Mouse (Mus musculus) adrenal gland, postnatal 4 days (tissue): ENCODE results near the gene Lrrc7. TPM values are rescaled to one million over a fixed set of nuclear protein-coding genes. Genes with fewer than 3 reads are reported as not detected.

Experiments
- DNase-seq, 2 experiments: peaks; one replicate each; pipeline ENCODE4 v3.0.0; 2021 to 2022; ENCODE audit warnings: low spot score in 2 of 2, mixed read lengths in 2 of 2
- total RNA-seq, 2 experiments: library from RNA; stranded (reverse); gene quantifications; 2 replicates each; pipeline ENCODE4 v1.2.3; 2021

Gene Lrrc7
- total RNA-seq, 2 experiments from 2014 or later: 0.99 to 1.5 TPM

- no peak for DNase-seq
Measured at GRCm38 (mm10) chr3:158369169-158369568, 192.9 kb downstream of the Lrrc7 start.

- no peak for DNase-seq
Measured at GRCm38 (mm10) chr3:158365801-158366200, 196.2 kb downstream of the Lrrc7 start.

DNA sequence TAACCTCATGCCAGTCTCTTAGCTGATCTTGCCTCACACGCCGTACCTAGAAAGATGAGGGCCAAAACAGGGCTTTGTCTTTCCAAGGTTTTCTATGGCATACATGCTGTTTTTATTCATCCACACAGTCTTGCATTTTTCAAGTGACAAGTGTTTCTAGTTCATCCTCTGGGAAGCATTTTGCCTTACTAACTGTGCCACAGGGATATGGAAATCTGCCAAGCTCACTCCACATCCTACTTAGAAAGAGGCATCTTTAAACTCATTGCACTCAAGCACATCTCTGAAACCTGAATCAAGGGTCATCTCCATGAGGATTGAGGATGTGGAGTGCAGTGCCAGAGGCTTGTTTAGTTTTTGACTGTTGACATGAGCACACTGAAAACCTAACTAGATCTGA, 199.9 kb downstream of the Lrrc7 start:
- DNase-seq: no peak

DNA sequence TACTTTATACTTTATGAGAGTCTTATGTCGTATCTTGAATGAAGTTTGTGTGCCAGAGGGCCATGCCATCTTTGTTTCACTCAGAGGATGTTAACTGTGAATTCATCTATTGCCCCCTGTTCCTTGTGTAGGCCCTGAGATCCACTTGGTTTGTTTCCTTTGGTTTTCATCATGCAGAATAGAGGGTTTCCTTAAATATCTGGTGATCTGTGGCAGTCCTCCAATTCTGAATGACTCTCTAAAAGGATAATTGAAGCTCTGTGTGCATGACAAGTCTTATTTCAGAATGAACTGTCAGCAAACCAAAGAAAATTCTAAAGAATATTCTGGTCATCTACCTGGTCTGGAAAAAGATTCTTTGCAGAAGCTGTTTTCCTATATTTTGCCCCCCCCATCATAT, 205.3 kb downstream of the Lrrc7 start:
- no peak for DNase-seq

- no peak for DNase-seq
Measured at GRCm38 (mm10) chr3:158356194-158356593, 205.8 kb downstream of the Lrrc7 start.

DNA sequence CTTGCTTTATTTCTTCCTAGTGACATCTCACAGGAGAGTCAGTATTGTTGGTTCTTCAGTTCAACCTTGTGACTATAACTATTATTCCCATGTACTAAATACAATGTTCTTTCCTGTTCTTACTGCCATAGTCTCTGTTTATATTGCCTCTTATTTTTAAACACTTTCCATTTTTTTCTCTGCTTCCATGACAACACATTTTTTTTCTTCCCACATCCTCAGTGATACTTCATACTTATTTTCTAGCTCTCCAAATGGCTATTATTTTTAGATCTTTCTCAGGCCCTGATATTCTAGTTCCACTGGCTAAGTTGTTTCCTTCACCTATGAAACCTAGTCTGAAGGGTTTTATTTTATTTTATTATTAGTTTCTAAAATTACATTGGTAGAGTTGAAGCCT, 221.2 kb downstream of the Lrrc7 start:
- DNase-seq: no peak

DNA sequence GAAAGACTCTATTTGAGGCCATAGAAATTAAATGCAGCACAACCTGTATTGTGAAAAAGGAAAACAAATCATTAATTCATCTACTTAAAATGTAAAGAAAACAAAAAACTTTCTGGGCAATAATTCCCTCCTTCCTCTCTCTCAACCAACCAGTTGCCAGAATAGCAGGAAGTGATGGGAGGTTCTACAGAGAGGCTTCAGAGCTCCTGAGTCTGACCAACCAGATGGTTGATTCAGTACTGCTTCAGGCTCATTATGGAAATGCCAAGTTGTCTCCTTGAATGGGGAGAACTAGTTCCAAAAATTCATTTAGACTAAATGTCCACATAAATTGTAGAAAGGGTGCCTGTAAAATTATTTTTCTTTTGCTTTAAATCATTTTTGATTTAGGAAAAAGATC, 231.9 kb downstream of the Lrrc7 start:
- no peak for DNase-seq

DNA sequence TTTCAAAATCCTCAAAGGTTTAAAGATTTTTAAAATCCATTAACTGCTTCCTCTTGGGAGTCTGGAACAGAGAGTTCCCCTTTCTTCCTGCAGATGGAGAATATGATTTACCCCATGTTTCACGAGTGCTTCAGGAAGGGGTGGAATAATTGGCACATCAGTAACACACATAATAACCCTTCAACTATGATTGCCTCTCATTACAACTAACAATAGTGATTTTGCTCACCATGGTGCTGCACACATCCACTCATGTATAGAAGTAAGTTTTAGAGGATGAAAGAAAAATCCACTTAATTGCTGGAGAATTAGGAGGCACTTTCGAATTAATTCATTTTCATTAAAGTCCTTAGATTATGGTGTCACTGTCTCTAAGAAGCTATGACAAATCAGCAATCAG, 251.6 kb downstream of the Lrrc7 start:
- DNase-seq: no peak

GRCm38 (mm10) chr3:158307415-158307814, 254.6 kb downstream of the Lrrc7 start:
- DNase-seq: no peak

- no peak for DNase-seq
Measured at GRCm38 (mm10) chr3:158298732-158299131, 263.3 kb downstream of the Lrrc7 start.

- no peak for DNase-seq
Measured at GRCm38 (mm10) chr3:158295041-158295440, 267.0 kb downstream of the Lrrc7 start.

DNA sequence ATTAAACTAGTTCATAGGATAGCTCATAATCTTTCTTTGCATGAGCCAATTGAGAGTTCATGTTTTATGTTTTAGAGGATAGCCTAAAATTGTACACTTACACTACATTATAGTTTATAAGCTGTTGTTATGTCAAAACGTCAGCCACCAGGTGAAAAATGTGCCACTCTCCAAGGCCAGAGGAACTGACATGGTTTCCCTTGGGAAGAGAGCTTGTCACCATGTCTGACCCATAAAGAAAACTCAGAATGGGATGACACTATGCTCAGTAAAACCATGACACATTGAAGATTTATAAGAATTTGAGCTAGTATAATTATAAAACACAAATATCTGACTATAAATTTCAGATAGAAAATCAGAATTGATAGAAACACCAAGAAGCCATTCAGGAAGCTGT, 277.6 kb downstream of the Lrrc7 start:
- no peak for DNase-seq

- DNase-seq: no peak
Measured at GRCm38 (mm10) chr3:158278631-158279030, 283.4 kb downstream of the Lrrc7 start.

DNA sequence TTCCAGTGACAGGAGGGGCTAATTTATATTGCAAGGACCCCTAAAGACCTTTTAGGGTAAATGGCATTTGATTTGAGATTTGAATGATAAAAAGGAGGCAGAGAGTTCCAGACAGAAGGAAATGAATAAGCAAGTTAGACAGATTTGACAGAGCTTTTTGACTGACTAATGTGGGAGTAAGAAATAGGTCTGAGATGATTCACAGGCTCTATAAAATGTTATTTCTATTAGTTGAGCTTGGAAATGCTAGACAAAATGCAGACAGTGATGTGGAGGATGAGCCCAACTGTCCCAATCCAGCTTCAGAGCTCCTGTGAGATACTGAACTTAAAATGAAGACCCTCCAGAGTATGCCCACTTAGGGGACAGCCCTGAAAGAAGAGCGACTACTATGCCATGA, 289.3 kb downstream of the Lrrc7 start:
- DNase-seq: no peak

GRCm38 (mm10) chr3:158270887-158271286, 291.1 kb downstream of the Lrrc7 start:
- no peak for DNase-seq

- DNase-seq: no peak
Measured at GRCm38 (mm10) chr3:158252576-158252975, 309.4 kb downstream of the Lrrc7 start.

DNA sequence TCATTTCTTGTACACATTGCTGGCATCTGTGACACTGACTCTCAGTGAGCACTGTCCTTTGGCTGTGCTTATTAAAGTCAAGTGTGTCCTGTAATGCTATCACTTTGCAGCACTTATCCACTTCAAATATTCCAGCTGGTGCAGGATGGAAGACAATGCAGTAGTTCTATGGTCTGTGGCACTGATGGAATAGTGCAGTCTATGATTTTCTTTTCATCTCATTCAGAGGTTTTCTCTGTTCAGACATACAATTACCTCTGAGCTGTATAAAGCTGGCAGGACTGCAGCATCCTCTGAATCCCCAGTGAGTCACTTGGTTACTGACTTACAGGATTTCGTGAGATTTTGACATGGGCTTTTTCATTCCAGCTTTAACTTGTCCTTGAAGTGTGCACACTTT, 314.3 kb downstream of the Lrrc7 start:
- DNase-seq: no peak

GRCm38 (mm10) chr3:158210657-158211056, 351.4 kb downstream of the Lrrc7 start:
- no peak for DNase-seq

- DNase-seq: no peak
Measured at GRCm38 (mm10) chr3:158210026-158210425, 352.0 kb downstream of the Lrrc7 start.

DNA sequence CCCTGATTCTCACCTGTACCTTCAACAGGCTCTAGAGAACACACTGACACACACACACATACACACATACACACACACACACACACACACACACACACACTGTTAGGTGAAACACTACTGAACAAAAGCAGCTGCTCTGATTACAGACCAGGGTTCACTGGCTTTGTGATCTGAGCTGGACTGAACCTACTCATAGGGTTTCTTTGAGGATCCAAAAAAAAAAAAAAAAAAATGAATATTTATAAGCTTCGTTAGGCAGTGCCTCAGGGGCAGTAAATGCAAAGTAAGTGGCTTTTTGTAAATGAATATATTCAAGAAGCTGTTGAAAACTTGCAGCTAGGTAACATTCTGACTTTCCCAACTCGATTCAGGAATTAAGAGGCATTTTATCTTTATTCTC, 354.2 kb downstream of the Lrrc7 start:
- no peak for DNase-seq

- no peak for DNase-seq
Measured at GRCm38 (mm10) chr3:158202776-158203175, 359.2 kb downstream of the Lrrc7 start.

DNA sequence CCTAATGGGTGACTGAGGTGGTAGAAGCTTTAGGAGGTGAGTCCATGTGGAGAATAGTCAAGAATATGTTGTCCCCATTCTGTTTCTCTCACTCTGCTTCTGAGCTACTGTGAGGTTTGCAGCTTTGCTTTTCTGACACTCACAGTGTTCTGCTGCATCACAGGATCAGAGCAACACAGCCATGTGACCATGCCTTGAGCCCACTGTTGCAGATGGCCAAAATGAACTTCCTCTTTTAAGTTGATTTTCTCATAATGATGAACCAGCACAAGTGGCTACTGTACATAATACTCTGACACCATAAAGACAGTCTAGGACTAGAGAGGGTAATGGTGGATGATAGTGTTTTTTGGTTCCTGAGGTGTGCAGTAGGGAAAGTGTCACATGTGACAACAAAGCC, 366.6 kb downstream of the Lrrc7 start:
- DNase-seq: no peak

DNA sequence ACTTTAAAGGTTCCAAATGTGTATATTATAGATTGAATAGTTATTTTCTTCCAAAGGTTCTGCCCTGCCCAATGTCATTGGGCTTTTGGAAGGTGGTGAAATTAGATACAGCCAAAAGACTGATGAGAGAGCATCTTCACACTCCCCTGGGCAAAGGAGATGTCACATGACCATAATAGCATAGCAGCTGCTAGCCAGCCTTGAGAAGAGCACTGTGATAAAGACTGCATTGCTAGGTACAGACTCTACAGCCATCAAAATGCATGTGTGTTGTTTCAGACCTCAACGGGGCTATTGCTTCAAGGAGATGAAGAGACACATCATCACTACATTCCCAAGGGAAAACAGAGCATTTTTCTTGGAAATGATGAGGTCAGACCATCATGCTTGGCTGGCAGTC, 368.8 kb downstream of the Lrrc7 start:
- no peak for DNase-seq
